Mouse (Mus musculus): ENCODE measurements at regions not wholly inside any gene's neighbourhood (a gene's known extent, or its start where the extent isn't known, plus 50 kb on each side); places are given as distances from the start of the nearest gene placed in this dataset.

- no peak for TF ChIP-seq POLR2A (IDR thresholded peaks at IDR 0.05; ENCODE audit: borderline replicate concordance, extremely low read depth, low read depth, low read length)
- no peak for TF ChIP-seq CTCF (IDR thresholded peaks at IDR 0.05; ENCODE audit: insufficient read depth, low read length)
Observed at GRCm38 (mm10) chr17:4268380-4268779, 572.3 kb upstream of the Nox3 start.
